Mouse (Mus musculus) spleen, adult 2 months (tissue): Measurements from ENCODE around the gene Prepl. TPM values are rescaled to one million over a fixed set of nuclear protein-coding genes. Genes with fewer than 3 reads are reported as not detected.

Experiments used
- DNase-seq, 2 experiments: peaks; one replicate each; pipeline versions ENCODE4 v3.0.0 to v3.0.0-alpha.2; 2012 to 2021; ENCODE audit warnings: low spot score in 2 of 2, low read depth in 1 of 2
- H3K27ac ChIP-seq: fragments of 200-500 bp; 2 replicates; pipeline ENCODE4 v1.5.1; 2012; ENCODE audit warnings: low read length, inconsistent platforms; ENCODE audit not compliant: insufficient read depth
- H3K27me3 ChIP-seq: fragments of 200-500 bp; 2 replicates; pipeline ENCODE4 v1.6.1; 2012; ENCODE audit warnings: mild to moderate bottlenecking, moderate library complexity, low read length, inconsistent platforms; ENCODE audit not compliant: control insufficient read depth, insufficient read depth
- H3K36me3 ChIP-seq: fragments of 200-500 bp; 2 replicates; pipeline ENCODE4 v1.6.1; 2012; ENCODE audit warnings: mild to moderate bottlenecking, low read length, inconsistent platforms; ENCODE audit not compliant: control insufficient read depth, insufficient read depth
- H3K4me1 ChIP-seq: fragments of 200-500 bp; 2 replicates; pipeline ENCODE4 v1.6.1; 2011; ENCODE audit warnings: inconsistent platforms; ENCODE audit not compliant: control insufficient read depth, insufficient read depth, insufficient read length
- H3K4me3 ChIP-seq: fragments of 200-500 bp; 2 replicates; pipeline ENCODE4 v1.5.1; 2011; ENCODE audit warnings: mild to moderate bottlenecking, inconsistent platforms; ENCODE audit not compliant: insufficient read depth, insufficient read length; ENCODE audit errors: extremely low read depth
- CTCF ChIP-seq: fragments of 200-500 bp; IDR thresholded peaks from 2 replicates; pipeline ENCODE4 v1.5.1; 2011; ENCODE audit warnings: mild to moderate bottlenecking, inconsistent platforms; ENCODE audit not compliant: insufficient read depth, insufficient read length, insufficient replicate concordance; ENCODE audit errors: extremely low read depth
- POLR2A ChIP-seq: fragments of 200-500 bp; IDR thresholded peaks from 2 replicates; pipeline ENCODE4 v1.6.1; 2011; ENCODE audit warnings: low read depth, low read length, inconsistent platforms
- WGBS: fragments of 180-500 bp; shearing (Covaris S2); methylation state at CpG from one replicate; pipeline ENCODE4 v1.1.7; 2018; 5-methylcytosine and 5-hydroxymethylcytosine counted together
- polyA plus RNA-seq: library from polyadenylated mRNA; depleted of rRNA; stranded (reverse); fragments of >200 nt; gene quantifications from 2 replicates; pipeline ENCODE4 v1.2.3, GENCODE M21; 2012

Prepl gene
- polyA plus RNA-seq, 1 experiment: 4.8 TPM

- no peaks in the 10 kb centered on the region for H3K27me3 ChIP-seq
- WGBS: 95% methylated on average over 5 of the region's 5 CpGs
- H3K4me3 ChIP-seq: no peak overlapping the region
- TF ChIP-seq CTCF (no peak), POLR2A (no peak)
- no peaks in the 10 kb centered on the region for H3K4me1 ChIP-seq
- no peak overlapping the region for H3K27ac ChIP-seq
- no peaks in the 10 kb centered on the region for H3K36me3 ChIP-seq
- DNase-seq: no peak
These were observed 41.7 kb downstream of the Prepl start for GRCm38 (mm10) chr17:85048379-85048778.

GRCm38 (mm10) chr17:85045160-85045559 is 44.9 kb downstream of the Prepl start:
- H3K27ac ChIP-seq: no peak overlapping the region

GRCm38 (mm10) chr17:85044466-85044865 is 45.6 kb downstream of the Prepl start:
- Histone ChIP-seq H3K4me3 (no peak overlapping the region), H3K27me3 (no peaks in the 10 kb centered on the region), H3K4me1 (no peaks in the 10 kb centered on the region), H3K36me3 (no peaks in the 10 kb centered on the region), H3K27ac (no peak overlapping the region)
- no peak for DNase-seq
- 87% methylated on average over 5 of the region's 5 CpGs for WGBS
- TF ChIP-seq POLR2A (no peak), CTCF (no peak)

More at GRCm38 (mm10) chr17:85045160-85045559, 44.9 kb downstream of the Prepl start:
- 91% methylated on average over 12 of the region's 12 CpGs for WGBS
- no peak overlapping the region for H3K4me3 ChIP-seq
- no peaks in the 10 kb centered on the region for H3K27me3 ChIP-seq
- H3K36me3 ChIP-seq: no peaks in the 10 kb centered on the region
- no peak for DNase-seq
- no peak for TF ChIP-seq POLR2A
- no peak for TF ChIP-seq CTCF
- H3K4me1 ChIP-seq: no peaks in the 10 kb centered on the region

DNA sequence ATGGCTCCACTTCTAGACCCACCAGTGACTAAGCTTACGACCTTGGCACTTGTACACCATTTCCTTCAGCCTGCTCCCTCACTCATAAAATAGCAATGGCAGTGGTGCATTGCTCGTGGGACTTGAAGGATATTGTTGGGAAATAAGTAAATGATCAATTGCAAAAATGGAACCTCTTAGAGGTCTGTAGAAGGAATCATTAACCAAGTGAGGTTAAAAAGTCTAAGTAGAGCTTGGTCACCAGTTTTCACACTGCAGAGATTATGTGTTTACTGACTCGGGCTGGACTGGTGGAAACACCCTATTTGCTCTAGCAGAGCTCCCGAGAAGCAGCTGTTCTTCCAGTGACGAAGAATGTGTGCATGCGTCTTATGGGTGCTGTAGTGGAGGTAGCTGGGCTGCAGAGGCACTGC is 46.6 kb downstream of the Prepl start:
- H3K27me3 ChIP-seq: no peaks in the 10 kb centered on the region
- no peaks in the 10 kb centered on the region for H3K36me3 ChIP-seq
- 83% methylated on average over 6 of the region's 6 CpGs for WGBS
- H3K27ac ChIP-seq: no peak overlapping the region
- H3K4me1 ChIP-seq: no peaks in the 10 kb centered on the region
- TF ChIP-seq POLR2A: no peak
- TF ChIP-seq CTCF: no peak
- H3K4me3 ChIP-seq: no peak overlapping the region
- DNase-seq: no peak

DNA sequence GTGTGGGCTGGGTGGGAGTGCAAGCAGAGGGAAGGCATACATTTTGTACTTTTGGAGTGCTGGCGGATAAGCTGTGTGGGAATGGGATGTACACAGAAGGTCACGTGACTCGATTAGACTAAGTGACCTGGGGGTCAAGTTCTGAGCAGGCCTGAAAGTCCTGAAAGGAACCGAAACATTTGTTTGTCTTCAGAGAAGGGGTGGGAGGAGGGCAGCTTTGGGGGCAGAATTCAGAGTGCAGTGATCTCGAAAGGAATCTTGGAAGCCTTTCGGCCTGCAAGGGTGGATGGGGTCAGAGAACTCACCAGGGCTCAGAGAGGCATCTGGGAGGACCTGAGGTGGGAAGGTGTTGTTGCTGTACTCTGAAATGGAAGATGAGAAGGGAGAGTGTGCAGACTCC is 47.6 kb downstream of the Prepl start:
- 88% methylated on average over 6 of the region's 6 CpGs for WGBS
- Histone ChIP-seq H3K4me1 (no peaks in the 10 kb centered on the region), H3K4me3 (no peak overlapping the region), H3K36me3 (no peaks in the 10 kb centered on the region), H3K27me3 (no peaks in the 10 kb centered on the region), H3K27ac (no peak overlapping the region)
- TF ChIP-seq CTCF (no peak), POLR2A (no peak)
- DNase-seq: no peak

- Histone ChIP-seq H3K4me1 (no peaks in the 10 kb centered on the region), H3K27me3 (no peaks in the 10 kb centered on the region), H3K27ac (no peak overlapping the region), H3K36me3 (no peaks in the 10 kb centered on the region), H3K4me3 (no peak overlapping the region)
- 84% methylated on average over 7 of the region's 7 CpGs for WGBS
- no peak for TF ChIP-seq POLR2A
- no peak for TF ChIP-seq CTCF
- no peak for DNase-seq
These were observed 49.1 kb downstream of the Prepl start for GRCm38 (mm10) chr17:85040913-85041312.

DNA sequence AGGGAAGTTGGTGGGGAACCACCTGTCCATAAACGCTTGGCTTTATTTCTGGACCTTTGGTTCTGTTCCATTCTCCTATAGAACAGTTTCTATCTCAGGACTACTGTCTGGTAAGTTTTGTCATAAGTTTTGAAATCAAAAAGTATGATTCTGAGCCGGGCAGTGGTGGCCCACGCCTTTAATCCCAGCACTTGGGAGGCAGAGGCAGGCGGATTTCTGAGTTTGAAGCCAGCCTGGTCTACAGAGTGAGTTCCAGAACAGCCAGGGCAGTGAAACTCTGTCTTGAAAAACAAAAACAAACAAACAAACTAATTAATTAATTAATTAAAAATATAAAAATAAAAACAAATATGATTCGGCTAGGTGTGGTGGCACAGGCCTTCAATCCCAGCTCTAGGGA is 51.3 kb downstream of the Prepl start:
- no peaks in the 10 kb centered on the region for H3K27me3 ChIP-seq
- no peak for TF ChIP-seq POLR2A
- no peak for TF ChIP-seq CTCF
- H3K27ac ChIP-seq: no peak overlapping the region
- no peak for DNase-seq
- H3K4me3 ChIP-seq: no peak overlapping the region
- 91% methylated on average over 5 of the region's 5 CpGs for WGBS
- no peaks in the 10 kb centered on the region for H3K4me1 ChIP-seq
- no peaks in the 10 kb centered on the region for H3K36me3 ChIP-seq
